Mouse (Mus musculus) heart, postnatal 0 days (tissue): Measurements from ENCODE around the gene Gnb1.

ENCODE experiments used
- CTCF ChIP-seq: IDR thresholded peaks from 2 replicates; pipeline ENCODE4 v1.5.1; 2016; ENCODE audit warnings: antibody characterized with exemption, control low read depth, low read depth
- EP300 ChIP-seq: IDR thresholded peaks from 2 replicates; pipeline ENCODE4 v1.6.1; 2016; ENCODE audit warnings: antibody characterized with exemption, low read depth

GRCm38 (mm10) chr4:155577132-155577531 is 86.0 kb downstream of the Gnb1 start:
- TF ChIP-seq CTCF (no peak), EP300 (no peak)
